Mouse (Mus musculus): ENCODE data around the gene Antxr1. TPM values are rescaled to one million over a fixed set of nuclear protein-coding genes. Genes with fewer than 3 reads are reported as not detected.

Gene Antxr1
- total RNA-seq, 1 experiment from 2014 or later, result 26.5 TPM

GRCm38 (mm10) chr6:87139796-87140553, 195.6 kb downstream of the Antxr1 start:
- no peak for DNase-seq

GRCm38 (mm10) chr6:87138479-87138878, 197.1 kb downstream of the Antxr1 start:
- no peak for DNase-seq

GRCm38 (mm10) chr6:87133966-87134546, 201.6 kb downstream of the Antxr1 start:
- DNase-seq, result no peak

- no peak for DNase-seq
These were observed 202.1 kb downstream of the Antxr1 start for GRCm38 (mm10) chr6:87133520-87133919.

GRCm38 (mm10) chr6:87131078-87131477, 204.5 kb downstream of the Antxr1 start:
- DNase-seq, result no peak

- DNase-seq, result no peak
These were observed 205.0 kb downstream of the Antxr1 start for GRCm38 (mm10) chr6:87130628-87131027.

- peak; percentile 35 for DNase-seq
These were observed 205.8 kb downstream of the Antxr1 start for GRCm38 (mm10) chr6:87129861-87130260.

- no peak for DNase-seq
These were observed 208.4 kb downstream of the Antxr1 start for GRCm38 (mm10) chr6:87127049-87127753.

GRCm38 (mm10) chr6:87123973-87124372, 211.6 kb downstream of the Antxr1 start:
- DNase-seq, result no peak

- no peak for DNase-seq
These were observed 212.2 kb downstream of the Antxr1 start for GRCm38 (mm10) chr6:87123406-87123805.

GRCm38 (mm10) chr6:87121961-87122360, 213.7 kb downstream of the Antxr1 start:
- DNase-seq, result peak; percentile 24

- no peak for DNase-seq
These were observed 215.0 kb downstream of the Antxr1 start for GRCm38 (mm10) chr6:87120661-87121060.

- no peak for DNase-seq
These were observed 215.6 kb downstream of the Antxr1 start for GRCm38 (mm10) chr6:87119975-87120374.

GRCm38 (mm10) chr6:87119066-87119837, 216.4 kb downstream of the Antxr1 start:
- no peak for DNase-seq

- DNase-seq, result no peak
These were observed 219.0 kb downstream of the Antxr1 start for GRCm38 (mm10) chr6:87116596-87116995.

GRCm38 (mm10) chr6:87115981-87116380, 219.6 kb downstream of the Antxr1 start:
- DNase-seq, result no peak

- DNase-seq, result no peak
These were observed 223.5 kb downstream of the Antxr1 start for GRCm38 (mm10) chr6:87112125-87112524.

GRCm38 (mm10) chr6:87111493-87111892, 224.1 kb downstream of the Antxr1 start:
- DNase-seq, result no peak

GRCm38 (mm10) chr6:87104123-87104796, 231.4 kb downstream of the Antxr1 start, which contains the start of gene D6Ertd527e:
Gene D6Ertd527e (plus strand): TSS chr6:87104746.
- DNase-seq, result no peak

GRCm38 (mm10) chr6:87103314-87103713, 232.3 kb downstream of the Antxr1 start:
- no peak for DNase-seq

GRCm38 (mm10) chr6:87102421-87102911, 233.2 kb downstream of the Antxr1 start:
- peak; percentile 51 for DNase-seq

GRCm38 (mm10) chr6:87101955-87102353, 233.7 kb downstream of the Antxr1 start:
- no peak for DNase-seq
